Mouse (Mus musculus) thymus, postnatal 10 days (tissue): Measurements from ENCODE around the gene Socs7.
"Not testable (repeated sequence)": the region's sequence is repeated elsewhere in the genome, so short reads cannot be mapped to it uniquely, and the experiment has no call there.

Experiments
- DNase-seq, 2 experiments: peaks; one replicate each; pipeline ENCODE4 v3.0.0; 2021; ENCODE audit warnings: low spot score in 2 of 2

Socs7 gene

GRCm38 (mm10) chr11:97361948-97362648, at the start of gene Socs7:
Gene Socs7 (plus strand): TSS chr11:97362551.
- DNase-seq, result peak; percentile 86 to 96

GRCm38 (mm10) chr11:97312871-97313270, 49.5 kb upstream of the Socs7 start:
- DNase-seq, result not testable (repeated sequence)

DNA sequence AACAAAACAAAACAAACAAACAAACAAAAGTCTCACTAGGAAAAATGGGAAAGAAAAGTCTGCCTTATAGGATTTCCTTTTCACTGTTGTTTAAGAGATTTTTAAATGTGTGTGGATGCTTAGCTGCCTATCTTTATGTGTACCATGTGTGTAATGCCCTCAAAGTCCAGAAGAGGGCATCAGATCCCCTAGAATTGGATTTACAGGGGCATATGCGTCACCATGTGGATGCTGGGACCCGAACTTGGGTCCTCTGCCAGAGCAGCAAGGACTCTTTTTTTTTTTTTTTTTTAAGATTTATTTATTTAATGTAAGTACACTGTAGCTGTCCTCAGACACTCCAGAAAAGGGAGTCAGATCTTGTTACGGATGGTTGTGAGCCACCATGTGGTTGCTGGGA, 48.2 kb upstream of the Socs7 start:
- no peak for DNase-seq

DNA sequence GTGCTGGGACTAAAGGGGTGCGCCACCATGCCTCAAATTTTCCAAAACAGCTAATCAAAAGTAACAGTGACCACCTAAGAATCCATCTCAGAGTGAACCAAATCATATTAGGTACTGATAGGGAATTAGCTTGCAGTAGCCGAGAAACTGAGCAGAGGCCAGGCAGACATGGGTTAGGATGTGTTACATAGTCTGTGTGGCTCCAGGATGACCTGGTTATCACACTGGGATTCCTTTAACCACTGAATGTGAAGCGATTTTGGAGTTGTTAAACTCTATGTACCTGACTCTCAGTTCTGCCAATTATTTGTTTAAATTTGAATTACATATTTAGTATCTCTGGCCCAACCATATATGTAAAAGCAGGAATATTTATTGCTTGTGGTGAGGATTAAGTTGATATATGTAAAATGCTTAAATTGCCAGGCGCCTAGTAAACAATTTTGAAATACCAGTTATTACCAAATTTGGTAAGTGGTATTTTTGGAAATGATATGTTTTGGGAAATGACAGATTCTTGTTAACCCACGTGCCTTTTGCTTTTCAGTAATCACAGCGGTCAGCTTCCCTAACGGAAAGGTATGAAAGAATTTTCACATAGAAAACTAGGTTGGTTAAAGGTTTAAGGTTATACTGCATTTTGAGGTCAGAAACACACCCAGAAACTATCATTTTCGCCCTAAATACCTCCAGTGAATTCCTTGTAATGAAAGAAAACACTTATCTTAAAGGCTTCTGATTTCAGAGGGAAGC, 47.4 kb upstream of the Socs7 start:
- no peak for DNase-seq

DNA sequence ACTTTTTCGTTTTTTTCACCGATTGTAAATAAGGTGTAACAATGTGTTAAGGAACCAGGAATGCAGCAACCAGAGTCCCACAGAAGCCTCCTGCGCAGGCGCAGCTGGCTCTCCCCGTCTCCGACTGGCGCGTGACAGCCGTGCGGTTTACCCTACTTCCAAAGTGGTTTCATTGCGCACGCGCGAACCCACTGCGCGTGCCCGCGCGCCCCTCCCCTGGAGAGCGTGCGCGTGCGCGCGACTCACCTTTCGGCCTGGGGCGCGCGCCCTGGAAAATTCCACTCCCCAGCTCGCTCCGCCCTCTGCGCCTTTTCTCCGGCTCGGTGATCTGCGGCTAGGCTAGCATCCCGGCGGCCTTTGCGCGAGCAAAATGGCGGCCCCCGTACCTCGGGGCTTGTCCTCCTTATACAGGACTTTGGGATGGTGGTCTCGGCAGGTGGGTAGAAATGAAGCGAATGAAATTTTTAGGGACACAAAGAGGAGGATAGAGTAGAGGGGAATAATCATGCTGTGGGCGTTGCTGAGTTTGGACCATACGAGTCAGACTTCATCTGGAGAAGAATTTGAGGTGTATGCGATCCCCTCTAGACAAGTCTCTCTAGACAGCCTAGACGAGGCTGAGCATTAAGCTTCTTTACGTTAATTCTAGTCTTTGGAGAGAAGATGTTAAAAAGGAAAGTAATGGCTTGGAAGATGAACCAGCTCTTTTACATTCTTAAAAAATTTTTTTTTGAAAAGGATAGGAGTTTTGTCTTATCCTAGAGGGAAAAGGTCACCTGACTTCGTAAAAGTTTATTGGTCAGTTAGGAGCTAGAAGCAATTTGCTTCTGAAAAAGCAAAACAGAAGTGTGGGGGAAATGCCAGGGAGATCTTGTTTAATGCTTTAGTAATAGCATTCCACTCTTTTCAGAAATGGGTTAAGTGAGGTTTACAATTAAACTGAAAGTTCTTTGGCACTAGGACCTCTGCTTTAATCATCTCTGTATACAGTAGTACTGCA, 46.5 kb upstream of the Socs7 start, which contains the start of gene Mrpl45:
Gene Mrpl45 (plus strand): TSS at position 213 of the 1,000 bp plus-strand sequence.
- peak; percentile 96 to 99 for DNase-seq

DNA sequence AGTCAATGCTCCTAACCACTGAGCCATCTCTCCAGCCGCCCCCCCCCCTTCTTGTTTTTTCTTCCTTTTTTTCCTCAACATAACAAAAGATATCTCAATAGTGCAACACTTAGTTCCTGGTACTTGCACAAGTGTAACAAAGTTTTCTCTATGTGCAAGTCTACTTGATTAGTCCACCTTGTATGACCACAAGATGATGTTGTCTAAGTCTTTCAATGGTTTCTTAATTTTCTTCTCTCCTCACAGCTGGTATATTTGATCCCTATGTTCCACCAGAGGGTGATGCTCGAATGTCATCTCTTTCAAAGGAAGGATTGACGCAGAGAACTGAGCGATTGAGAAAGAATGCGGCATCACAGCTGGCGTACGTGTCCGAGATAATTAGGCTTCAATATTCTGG, 41.2 kb upstream of the Socs7 start:
- no peak for DNase-seq

DNA sequence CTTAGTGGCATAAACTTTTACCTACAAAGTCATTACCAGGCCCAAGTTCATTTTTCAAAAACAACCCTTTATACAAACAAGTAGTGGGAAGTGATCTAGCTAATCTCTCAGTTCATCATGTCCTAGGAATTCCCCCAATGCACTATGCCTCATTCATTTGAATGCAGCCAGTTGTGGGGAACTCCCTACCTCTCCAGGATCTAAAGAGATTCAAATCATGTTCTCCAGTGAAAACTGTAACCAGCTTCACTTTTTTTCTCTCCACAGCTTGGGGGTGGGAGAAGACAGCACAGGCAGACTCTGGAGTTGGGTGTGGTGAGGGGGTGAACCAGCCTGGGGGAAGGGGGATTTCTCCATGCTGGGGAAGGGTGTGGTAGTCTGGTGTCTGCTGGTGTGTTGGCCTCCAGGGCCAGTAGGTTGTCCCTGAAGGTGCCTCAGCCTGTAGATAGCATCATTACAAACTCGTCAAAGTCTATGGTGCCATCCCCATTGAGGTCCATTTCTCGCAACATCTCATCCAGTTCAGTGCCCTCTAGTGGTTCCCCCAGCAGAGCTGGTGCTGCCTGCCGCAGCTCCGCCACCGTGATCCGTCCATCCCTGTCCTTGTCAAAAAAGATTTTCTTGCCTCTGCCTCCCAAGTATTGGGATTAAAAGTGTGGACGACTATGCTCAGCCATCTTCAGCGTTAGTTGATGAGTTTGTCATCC, 40.3 kb upstream of the Socs7 start:
- DNase-seq, result not testable (repeated sequence)

DNA sequence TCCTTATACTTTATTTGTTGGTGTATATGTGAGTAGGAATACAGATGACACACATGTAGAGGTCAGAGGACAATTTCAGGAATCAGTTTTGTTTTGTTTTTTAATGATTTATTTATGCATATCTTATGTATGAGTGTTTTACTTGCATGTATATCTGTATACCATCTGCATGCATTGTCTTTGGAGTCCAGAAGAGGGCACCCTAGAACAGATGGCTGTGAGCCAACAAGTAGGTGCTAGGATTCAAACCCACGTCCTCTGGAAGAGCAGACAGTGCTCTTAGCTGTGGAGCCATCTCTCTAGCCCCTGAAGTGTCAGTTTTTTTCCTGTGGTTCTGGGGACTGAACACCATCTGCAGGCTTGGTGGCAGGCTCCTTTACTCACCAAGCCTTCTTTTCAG, 37.1 kb upstream of the Socs7 start:
- no peak for DNase-seq

GRCm38 (mm10) chr11:97328148-97328547, 34.2 kb upstream of the Socs7 start:
- peak in 1 of 2 experiments; percentile 47 for DNase-seq

GRCm38 (mm10) chr11:97330315-97330714, 32.0 kb upstream of the Socs7 start:
- no peak for DNase-seq

DNA sequence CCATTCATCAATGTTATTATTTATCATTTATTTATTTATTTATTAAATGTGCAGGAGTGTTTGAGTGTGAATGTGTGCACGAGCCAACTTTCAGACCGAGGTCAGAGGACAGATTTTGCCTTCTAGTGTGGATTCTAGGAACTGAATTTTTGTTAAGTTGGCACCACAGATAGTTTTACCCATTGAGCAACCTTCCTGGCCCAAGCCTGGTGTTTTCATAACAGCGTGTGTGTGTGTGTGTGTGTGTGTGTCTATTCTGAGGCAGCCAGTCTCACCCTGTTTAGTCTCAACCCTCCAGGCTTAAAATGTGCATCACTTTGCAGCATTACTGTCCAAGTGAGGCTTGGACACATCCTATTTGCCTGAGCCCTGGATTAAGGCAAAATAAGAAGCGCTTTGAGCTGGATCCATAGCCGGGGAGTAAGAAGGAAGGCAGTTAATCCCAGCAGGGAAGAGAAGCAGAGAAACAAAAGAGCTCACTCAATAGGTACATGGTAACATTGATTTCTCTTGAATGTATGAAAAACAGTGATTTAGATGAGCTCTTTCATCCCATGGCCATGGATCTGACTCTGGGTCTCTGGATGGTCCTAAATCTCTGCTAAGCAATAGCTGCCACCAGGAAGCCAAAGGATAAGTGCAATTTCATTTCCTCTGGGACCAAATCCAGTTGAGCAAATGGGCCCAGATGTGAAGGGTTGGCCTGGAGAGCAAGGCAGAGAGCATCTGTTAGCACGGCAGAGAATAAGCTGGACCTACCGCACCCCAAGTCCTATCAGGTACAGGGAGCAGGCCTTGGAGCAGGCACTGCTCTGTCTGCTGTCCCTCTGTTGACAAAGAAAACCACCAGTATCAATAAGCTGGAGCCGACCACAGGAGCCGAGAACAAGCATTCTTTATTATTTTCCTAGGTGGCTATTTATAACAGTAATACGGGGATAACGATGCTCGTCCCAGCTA, 30.8 kb upstream of the Socs7 start:
- no peak for DNase-seq

DNA sequence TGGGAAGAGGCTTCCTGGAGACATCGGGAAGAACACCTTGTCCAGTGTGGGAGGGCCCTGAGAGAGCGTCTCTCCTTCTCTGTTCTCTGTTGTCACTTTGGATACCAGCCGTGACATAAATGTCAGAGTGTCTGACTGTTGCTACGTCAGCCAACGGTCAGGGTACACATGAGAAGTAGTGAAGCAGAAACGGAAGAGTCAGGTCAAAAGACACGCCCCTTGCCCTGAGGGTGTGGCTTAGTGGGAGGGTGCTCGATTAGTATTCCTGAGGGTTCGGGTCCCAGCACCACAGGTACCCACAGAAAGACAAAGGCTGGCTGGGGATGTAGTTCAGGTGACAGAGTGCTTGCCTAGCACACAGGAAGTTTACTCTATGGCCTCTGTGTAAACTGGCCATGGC, 29.3 kb upstream of the Socs7 start:
- no peak for DNase-seq

GRCm38 (mm10) chr11:97333896-97334295, 28.5 kb upstream of the Socs7 start:
- DNase-seq, result no peak

DNA sequence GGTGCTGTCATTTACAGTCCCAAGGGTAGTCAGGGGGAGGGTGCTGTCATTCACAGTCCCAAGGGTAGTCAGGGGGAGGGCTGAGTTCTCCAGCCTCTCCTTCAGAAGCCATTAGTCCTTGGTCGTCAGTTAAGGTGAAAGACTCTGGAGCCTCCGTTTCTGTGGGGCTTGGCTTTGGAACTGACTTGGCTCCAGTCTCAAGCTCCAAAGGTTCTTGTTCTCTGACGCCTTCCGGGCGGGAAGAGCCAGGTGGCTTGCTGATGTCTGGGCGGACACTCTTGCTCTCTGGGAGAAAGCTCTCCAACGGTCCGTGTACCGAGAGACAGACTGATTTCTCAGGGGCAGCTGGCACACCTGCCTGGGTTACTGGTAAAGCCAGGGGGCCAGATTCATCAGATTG, 28.0 kb upstream of the Socs7 start:
- no peak for DNase-seq

GRCm38 (mm10) chr11:97336238-97336637, 26.1 kb upstream of the Socs7 start:
- DNase-seq, result no peak

DNA sequence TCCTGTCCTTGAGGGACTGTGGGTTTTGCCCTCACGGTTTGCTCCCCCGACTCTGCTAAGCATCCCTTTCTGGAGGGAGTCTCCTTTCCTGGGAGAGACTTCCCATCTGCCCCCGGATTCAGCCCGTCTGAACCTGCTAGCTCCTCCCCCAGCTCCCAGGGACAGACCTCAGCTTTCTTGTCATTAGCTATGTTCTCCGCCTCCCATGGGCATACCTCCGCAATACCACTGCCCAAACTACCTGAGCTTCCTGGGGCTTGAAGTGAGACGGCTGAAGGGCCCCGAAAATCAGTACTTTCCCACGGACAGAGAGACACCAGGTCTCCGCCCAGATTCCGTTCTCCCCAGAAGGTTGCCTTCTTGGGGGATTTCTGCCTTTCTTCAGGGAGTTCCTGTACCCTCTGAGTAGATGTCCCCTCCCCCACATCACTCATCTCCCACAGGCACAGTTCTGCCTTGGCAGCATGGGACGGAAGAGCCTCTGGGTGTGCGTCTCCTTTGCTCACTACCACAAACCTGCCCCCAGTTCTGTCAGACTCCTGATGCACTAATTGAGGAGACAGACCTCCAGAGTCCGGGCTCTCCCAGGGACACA, 25.5 kb upstream of the Socs7 start:
- DNase-seq, result no peak

DNA sequence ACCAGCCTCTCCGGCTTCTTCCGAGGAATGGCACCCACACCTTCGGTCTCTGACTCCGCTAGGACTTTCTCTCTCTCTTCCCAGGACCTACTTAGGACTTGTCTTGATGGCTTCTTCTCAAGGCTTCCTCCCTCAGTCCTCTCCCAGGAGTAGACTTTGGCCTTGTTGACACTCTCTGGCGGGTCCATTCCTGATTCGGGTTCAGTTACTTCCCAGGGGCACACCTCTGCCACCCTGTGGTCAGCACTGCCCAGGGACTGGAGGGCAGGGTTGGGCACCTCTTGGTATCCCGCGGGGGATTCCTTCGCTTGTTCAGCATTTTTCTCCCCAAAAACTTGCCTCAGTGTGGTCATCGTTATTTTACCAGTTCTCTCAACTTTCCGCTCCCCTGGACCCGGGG, 25.0 kb upstream of the Socs7 start:
- no peak for DNase-seq

DNA sequence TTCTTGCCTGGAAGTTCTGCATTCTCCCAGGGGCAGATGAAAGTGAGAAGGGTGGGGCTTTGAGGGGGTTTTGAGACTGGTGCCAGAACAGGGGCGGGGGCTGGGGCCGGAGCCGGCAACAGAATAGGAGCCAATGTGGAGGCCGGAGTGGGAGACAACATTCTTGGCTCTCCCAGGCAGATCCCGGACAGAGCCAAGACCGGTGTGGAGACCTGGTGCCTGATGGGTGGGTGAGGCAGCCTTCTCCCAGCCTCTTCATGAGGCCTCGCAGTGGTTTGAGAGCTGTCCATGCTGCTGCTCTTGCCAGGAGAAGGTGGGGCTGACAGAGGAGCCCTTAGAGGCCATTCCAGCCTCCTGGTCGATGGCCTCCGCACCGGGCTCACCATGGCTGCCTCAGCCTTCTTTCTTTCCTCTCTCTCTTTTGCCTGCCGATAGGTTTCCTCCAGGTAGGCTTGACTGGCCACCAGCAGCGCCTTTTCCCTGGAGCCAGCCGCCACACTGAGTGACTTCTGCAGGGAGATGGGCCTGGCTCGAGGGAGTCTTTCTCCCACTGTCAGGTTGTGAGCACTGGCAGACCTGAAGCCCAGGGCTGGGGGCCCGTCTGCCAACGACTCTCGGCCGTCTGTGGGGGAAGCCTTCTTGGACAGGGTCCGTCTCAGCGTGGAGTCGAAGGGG, 23.9 kb upstream of the Socs7 start:
- DNase-seq, result no peak

DNA sequence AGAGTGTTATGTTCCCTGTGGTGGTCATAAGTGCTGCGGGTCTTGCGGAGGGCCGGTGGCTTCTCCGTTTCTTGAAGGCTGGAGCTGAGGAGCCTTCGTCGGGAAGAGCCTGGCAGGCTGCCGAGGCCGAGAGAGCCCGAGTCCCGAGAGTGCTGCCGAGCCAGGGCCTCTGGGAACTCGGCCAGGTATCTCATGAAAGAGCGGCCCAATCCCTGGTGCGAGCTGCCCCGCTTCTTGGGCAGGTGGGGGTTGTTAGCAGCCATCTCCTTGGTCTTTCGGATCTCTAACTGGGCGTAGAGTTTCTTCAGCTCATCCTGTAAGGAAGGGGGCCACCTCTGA, 23.4 kb upstream of the Socs7 start:
- DNase-seq, result no peak
